Mouse (Mus musculus) kidney, adult 11 months (tissue): ENCODE results near the gene Gnao1.

Experiments
- DNase-seq: peaks from one replicate; pipeline ENCODE4 v3.0.0; 2022

The Gnao1 gene

DNA sequence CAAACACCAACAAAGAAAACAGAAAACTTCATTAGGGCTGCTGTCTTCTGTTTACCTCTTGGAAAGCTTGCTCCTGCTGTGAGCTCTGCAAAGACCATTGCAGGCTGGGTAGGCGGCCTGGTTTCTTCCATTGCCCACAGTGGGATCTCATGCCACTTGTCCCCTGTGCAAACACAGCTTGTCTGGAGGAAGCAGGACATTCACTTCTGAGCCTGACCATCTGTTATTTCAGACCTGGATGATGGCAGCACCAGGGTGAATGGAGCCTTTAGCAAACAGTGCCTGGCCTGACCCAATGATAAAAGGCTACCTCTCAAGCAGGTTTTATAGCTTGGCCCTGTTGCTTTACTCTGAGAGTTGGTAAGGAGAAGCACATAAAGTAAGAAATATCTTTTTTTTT, 35.4 kb downstream of the Gnao1 start:
- DNase-seq: no peak

DNA sequence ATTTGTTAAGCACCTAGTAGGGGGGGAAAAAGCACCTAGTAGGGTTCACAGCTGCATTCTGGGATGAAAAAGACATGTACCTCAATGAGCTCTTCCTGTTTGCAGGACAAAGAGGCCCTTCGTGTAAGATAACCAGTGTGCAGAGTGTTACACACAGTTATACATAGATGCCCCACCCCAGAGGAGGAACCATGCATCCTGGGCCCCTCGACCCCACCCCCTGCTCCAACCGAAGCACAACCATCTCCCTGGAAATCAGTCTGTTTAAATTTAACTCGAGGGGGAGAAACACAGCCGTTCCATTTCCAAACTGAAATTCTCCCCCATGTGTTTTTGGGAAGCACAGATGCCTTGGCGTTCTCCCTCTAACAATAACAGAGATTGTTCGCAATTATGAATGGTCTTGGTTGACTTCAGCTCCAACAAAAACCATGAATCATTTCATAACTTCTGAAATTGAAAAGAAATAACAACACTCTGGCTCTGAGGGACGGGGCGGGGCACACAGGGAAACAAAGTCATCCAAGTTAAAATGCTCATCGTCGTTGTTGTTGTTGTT, 42.4 kb downstream of the Gnao1 start:
- no peak for DNase-seq

- no peak for DNase-seq
Measured at GRCm38 (mm10) chr8:93852851-93853461, 43.2 kb downstream of the Gnao1 start.

- no peak for DNase-seq
Measured at GRCm38 (mm10) chr8:93854676-93855075, 44.9 kb downstream of the Gnao1 start.

GRCm38 (mm10) chr8:93855272-93855671, 45.5 kb downstream of the Gnao1 start:
- no peak for DNase-seq

- no peak for DNase-seq
Measured at GRCm38 (mm10) chr8:93857144-93857543, 47.4 kb downstream of the Gnao1 start.

DNA sequence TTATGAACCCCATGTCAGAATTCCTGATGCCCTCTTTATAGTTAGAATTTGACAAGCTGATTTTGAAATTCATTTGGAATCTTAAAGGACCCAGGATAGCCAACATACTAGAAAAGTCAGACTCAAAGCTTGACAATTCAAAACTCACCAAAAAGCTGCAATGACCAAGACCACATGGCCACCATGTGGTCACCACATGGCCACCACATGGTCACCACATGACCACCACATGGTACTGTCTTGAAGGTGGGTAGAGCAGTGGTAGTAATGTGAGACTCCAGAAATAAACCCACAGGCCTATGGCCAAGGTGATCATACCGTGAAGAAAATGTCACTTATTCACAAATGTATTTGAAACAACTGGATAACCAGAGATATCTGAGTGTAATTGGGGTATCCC, 48.5 kb downstream of the Gnao1 start:
- DNase-seq: no peak

DNA sequence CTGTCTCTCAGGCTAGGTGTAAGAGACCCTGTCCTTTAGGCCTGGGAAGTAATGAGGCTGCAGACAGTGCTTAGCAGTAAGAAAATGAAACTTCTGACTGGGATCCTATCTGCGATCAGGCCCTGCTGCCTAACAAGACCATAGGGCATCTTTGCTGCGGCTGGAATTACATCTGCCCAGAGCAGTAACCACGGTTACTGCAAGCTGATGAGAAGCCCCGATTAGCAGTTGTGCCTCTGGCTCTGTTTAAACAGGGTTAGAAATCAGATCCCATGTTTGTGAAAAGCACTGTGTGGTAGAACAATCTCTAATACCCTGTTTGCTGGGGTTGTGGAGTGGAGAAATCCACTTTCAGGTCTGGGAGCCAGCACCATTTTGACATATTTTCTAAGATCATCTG, 50.3 kb downstream of the Gnao1 start:
- no peak for DNase-seq

GRCm38 (mm10) chr8:93864064-93864463, 54.3 kb downstream of the Gnao1 start:
- no peak for DNase-seq

DNA sequence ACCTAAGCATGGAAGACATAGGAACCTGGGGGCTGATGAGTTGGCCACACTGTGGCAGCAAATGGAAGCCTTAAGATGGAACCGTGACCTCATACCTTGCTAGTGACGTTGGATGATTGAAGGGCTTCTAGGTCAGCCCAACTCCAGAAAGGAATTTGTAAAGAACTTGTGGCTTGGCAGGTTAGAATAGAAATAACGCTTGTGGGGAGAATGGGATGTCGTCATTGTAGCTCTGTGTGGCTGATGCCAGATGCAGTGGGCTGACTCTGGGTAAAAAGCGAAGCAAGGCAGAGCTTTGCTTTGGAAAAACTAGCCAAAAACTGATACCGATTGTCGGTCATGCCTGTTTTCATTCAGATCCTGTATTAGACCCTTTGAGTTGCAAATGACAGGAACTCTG, 56.5 kb downstream of the Gnao1 start:
- DNase-seq: no peak

GRCm38 (mm10) chr8:93868486-93869221, 58.9 kb downstream of the Gnao1 start:
- no peak for DNase-seq

GRCm38 (mm10) chr8:93871275-93871674, 61.5 kb downstream of the Gnao1 start:
- no peak for DNase-seq

GRCm38 (mm10) chr8:93878396-93878795, 68.6 kb downstream of the Gnao1 start:
- no peak for DNase-seq

GRCm38 (mm10) chr8:93879966-93880365, 70.2 kb downstream of the Gnao1 start:
- no peak for DNase-seq

DNA sequence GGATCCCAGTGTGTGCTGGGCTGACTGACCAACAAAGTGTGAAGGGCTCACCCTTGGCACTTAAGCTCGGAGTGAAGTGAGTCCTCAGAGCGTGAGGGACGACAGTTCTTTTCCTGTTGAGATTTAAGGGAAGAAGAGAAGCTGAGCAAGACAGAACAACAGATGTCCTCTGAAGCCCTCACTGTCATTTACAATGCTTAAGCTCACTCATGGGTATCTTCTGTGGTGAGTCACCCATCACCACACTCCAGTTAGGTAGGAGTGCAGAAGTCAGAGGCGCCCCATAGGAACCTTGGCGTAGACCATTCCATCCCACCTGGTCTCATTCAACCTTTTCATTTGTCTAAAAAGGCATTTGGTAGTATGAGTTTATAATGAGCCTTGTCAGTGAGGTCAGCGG, 71.6 kb downstream of the Gnao1 start:
- DNase-seq: no peak

DNA sequence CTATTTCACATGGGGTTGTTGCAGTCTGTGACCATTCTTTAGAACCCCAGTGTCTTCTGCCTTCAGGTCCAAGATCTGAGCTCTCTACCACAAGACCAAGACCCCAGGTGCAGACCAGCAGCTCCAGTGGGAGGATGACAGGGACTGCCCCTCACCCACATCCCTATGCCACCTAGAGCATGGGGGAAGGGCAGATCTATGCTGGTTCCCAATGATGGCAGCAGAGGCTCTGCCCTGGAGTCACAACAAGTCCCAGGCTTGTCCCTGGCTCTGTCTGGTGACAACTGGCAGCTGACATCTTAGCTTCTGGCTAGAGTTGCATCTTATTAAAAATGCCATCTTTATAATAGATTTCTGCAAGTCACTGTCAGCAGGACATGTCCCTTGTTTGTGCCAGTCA, 73.5 kb downstream of the Gnao1 start:
- DNase-seq: no peak

DNA sequence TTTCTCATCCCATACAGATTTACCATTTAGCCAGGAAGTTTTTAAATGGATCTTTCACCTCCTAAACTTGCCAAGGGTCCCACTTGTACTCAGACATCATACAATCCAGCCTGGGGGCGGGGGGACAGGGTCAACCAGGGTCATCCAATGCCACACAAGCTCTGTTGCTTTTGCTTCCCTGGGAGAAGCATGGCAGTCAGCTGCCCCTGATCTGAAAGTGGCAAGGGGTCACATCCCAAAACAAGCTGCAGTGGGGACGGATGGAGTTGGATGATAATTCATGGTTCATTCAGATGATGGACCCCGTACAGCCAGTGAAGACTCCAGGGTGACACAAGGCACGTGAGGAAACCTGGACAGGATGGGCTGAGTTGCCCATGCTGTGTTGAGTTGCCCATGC, 74.0 kb downstream of the Gnao1 start:
- no peak for DNase-seq

GRCm38 (mm10) chr8:93884316-93884715, 74.5 kb downstream of the Gnao1 start:
- DNase-seq: no peak

DNA sequence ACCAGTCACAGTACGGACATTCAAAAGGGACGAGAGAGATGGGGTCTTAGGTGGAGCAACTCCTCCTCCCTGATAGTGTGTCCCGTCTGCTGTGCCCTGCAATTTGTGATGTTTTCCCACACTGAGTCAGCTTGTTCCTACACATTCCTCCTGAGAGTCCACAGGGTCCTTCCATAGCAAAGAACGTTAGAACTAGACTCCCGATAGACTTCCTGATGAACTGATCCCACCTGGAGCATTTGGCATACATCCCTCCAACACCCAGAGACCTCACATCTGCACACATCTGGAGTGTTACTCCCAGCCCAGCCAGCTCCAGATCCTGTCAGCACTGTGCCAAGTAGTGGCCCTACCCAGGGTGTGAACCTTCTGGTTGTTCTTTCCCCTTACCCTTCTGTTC, 76.4 kb downstream of the Gnao1 start:
- DNase-seq: no peak

DNA sequence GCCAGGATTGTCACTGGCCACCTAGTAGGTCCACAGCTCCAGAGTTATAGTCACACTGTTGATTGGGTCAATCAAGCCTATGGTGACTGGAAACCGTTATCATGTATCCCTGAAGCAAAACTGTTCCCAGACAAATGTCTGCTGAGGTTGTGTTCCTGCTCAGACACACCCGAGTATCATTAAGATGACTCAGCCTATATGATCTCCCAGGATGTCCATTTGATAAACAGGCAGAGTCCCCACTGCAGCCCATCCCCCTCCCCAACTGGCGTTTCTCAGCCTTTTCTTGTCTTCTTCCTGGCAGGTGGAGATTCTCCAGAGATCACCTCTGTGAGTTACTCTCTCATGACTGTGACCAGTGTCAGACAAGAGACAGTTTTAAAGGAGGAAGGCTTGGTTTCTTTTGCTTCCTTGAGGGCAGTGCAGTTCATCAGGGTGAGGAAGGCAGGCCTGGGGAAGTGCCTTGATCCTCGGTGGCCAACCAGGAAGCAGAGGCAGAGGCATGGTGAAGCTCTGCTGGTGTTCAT, 78.4 kb downstream of the Gnao1 start:
- DNase-seq: no peak

GRCm38 (mm10) chr8:93888702-93889480, 79.1 kb downstream of the Gnao1 start:
- DNase-seq: no peak

DNA sequence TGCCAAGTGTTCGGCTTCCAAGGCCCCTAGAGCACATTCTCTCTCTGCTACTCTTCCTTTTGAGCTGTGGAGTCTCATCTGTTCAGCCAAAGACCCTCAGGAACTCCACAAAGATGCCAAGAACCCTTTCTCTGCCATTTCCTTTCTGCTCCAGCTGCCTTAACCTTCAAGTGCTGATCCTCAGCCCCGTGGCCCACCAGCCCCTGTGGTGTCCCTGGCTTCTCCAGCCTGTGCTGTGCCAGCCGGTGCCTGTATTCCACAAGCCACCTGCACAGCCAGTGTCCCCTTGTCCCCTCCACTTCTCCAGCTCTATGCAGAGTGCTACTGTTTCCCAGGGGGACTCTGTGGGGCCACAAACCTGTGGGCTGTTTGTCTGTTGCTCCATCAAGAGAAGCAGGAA, 83.8 kb downstream of the Gnao1 start:
- DNase-seq: no peak

DNA sequence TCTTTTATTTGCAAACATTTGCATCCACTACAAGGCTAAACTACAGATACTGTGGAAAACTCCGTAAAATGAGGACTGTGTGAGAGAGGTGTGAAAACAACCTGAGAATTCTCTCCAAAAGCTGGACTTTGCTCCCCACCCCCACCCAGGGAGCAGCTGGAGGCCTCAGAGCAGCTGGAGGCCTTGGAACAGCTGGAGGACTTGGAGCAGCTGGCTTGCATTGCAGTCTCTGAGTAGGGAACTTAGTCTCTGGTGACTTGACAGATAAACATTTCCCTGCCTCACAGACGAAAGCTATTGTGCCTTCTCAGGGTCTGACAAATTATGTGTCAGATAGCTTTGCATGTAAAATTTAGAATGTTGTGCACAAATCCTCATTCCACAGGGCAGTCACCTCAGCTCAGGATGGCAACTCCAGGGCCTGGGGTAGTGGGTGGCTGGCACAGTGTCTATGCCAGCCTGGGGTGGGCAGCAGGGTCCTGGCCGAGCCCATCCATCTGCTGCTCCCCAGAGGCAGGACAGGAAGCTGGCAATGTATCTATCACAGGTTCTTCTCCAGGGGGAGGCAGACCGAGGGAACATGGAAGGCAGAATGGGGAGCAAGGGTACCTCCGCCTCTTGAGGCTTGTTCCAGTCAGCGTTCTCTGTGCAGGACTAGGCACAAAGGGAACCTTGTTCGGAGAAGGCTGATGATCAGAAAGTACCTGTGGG, 87.2 kb downstream of the Gnao1 start:
- DNase-seq: no peak
